Mouse (Mus musculus) neural tube, embryonic 15.5 days (tissue): ENCODE results near the gene Scn2b. TPM values are rescaled to one million over a fixed set of nuclear protein-coding genes. Genes with fewer than 3 reads are reported as not detected.

Source experiments
- ATAC-seq: fragments of 200-750 bp; cut with Nextera tagmentation; 2 replicates; pipeline ENCODE4 v1.8.0; 2017; ENCODE audit warnings: mild to moderate bottlenecking, moderate TSS enrichment, moderate library complexity; ENCODE audit not compliant: low FRiP score
- H3K27ac ChIP-seq: fragments of 300-500 bp; sonication (generic); replicated peaks from 2 replicates; pipeline ENCODE4 v1.5.1; 2015; ENCODE audit warnings: mild to moderate bottlenecking, inconsistent platforms
- H3K27me3 ChIP-seq: fragments of 300-500 bp; sonication (generic); replicated peaks from 2 replicates; pipeline ENCODE4 v1.6.1; 2015; ENCODE audit warnings: inconsistent platforms
- H3K36me3 ChIP-seq: fragments of 300-500 bp; sonication (generic); 2 replicates; pipeline ENCODE4 v1.6.1; 2015; ENCODE audit warnings: inconsistent platforms
- H3K4me1 ChIP-seq: fragments of 300-500 bp; sonication (generic); 2 replicates; pipeline ENCODE4 v1.6.1; 2015; ENCODE audit warnings: inconsistent platforms
- H3K4me2 ChIP-seq: fragments of 300-500 bp; sonication (generic); 2 replicates; pipeline ENCODE4 v1.6.1; 2015; ENCODE audit warnings: inconsistent platforms, mild to moderate bottlenecking, moderate library complexity
- H3K4me3 ChIP-seq: fragments of 300-500 bp; sonication (generic); replicated peaks from 2 replicates; pipeline ENCODE4 v1.5.1; 2015; ENCODE audit warnings: mild to moderate bottlenecking, inconsistent platforms
- H3K9ac ChIP-seq: fragments of 300-500 bp; sonication (generic); replicated peaks from 2 replicates; pipeline ENCODE4 v1.6.1; 2015; ENCODE audit warnings: mild to moderate bottlenecking, inconsistent platforms
- H3K9me3 ChIP-seq: fragments of 300-500 bp; sonication (generic); replicated peaks from 2 replicates; pipeline ENCODE4 v1.6.1; 2016; ENCODE audit warnings: inconsistent platforms
- WGBS: fragments of 180-500 bp; shearing (Covaris S2); methylation state at CpG from one replicate; pipeline ENCODE4 v1.1.7; 2015; ENCODE audit warnings: mixed read lengths; 5-methylcytosine and 5-hydroxymethylcytosine counted together
- polyA plus RNA-seq: library from polyadenylated mRNA; unstranded; fragments of >200 nt; fragmentation: Nextera tagmentation; extraction: Ambion mirVana; gene quantifications from 2 replicates; pipeline ENCODE4 v1.2.1, GENCODE M21; 2015

Scn2b gene
- polyA plus RNA-seq, 1 experiment from 2014 or later = 11.9 TPM

DNA sequence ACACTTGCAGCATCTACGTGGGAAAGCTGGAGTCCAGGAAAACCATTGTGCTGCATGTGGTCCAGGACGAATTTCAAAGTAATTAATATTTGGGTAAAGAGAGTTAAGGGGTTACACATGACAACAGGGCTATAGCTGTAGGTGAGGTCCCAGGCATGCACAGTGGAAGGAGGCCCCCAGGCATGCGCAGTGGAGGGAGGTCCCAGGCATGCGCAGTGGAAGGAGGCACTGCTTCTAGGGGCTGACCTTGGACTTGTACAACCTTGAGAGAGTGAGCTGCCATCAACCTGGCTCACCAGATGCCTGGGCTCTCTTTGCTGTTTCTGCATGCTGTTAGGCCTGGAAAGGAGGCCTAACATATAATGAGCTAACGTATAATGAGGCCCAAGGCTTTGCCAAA is 19.7 kb upstream of the Scn2b start:
- Histone ChIP-seq H3K4me1 (no peaks in the 10 kb centered on the region), H3K27me3 (no peaks in the 10 kb centered on the region), H3K36me3 (no peaks in the 10 kb centered on the region), H3K9ac (no peak overlapping the region), H3K27ac (no peak overlapping the region), H3K4me2 (no peak overlapping the region), H3K4me3 (no peak overlapping the region), H3K9me3 (no peaks in the 10 kb centered on the region)
- 84% methylated on average over 5 of the region's 5 CpGs for WGBS
- ATAC-seq = no peak

- ATAC-seq = no peak
- H3K36me3 ChIP-seq = no peaks in the 10 kb centered on the region
- H3K27me3 ChIP-seq = no peaks in the 10 kb centered on the region
- H3K4me3 ChIP-seq = no peak overlapping the region
- 65% methylated on average over 3 of the region's 3 CpGs for WGBS
- H3K27ac ChIP-seq = no peak overlapping the region
- no peaks in the 10 kb centered on the region for H3K4me1 ChIP-seq
- no peak overlapping the region for H3K4me2 ChIP-seq
- no peak overlapping the region for H3K9ac ChIP-seq
- no peaks in the 10 kb centered on the region for H3K9me3 ChIP-seq
Measured at GRCm38 (mm10) chr9:45098426-45098825, 19.2 kb upstream of the Scn2b start.

- no peak for ATAC-seq
- no peaks in the 10 kb centered on the region for H3K4me1 ChIP-seq
Measured at GRCm38 (mm10) chr9:45102528-45102927, 15.1 kb upstream of the Scn2b start.

DNA sequence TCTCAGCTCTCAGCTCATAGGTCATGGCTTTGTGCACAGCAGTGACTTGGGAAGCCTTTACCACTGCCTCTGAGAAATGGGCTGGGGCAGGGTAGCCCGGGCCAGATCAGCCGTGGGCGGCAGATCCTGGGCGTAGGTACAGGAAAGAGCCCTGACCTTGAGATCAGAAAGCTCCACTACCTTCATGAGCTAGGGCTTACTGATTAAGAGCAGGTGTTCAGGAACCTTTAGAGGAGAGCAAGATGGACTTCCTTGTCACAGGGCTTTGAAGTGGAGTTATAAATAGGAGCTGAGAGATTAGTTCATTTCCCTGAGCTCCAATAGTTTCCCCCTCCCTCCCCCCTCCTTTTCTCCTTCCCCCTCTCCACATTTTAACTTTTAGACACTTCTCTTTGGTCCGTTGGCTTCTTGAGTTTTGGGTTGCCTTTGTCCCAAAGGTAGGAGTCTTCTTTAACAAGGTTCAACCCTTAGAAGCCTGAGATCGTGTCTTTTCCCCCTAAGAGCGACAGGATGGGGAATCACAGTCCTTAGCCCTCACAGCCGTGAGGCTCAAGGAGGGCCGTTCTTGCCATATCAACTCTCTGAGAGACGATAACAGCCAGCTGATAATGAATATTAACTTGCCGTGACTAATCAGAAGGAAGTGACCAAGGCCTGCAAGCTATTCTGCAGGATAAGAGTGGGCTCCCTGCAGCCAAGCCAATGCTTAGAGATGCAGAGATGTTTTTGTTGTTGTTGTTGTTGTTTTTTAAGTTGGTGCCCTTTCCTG is 14.2 kb upstream of the Scn2b start:
- ATAC-seq = no peak
- Histone ChIP-seq H3K4me1 (no peaks in the 10 kb centered on the region), H3K27ac (no peak overlapping the region), H3K9me3 (no peaks in the 10 kb centered on the region), H3K27me3 (no peaks in the 10 kb centered on the region), H3K4me2 (no peak overlapping the region), H3K4me3 (no peak overlapping the region), H3K9ac (no peak overlapping the region), H3K36me3 (no peaks in the 10 kb centered on the region)
- WGBS = 75% methylated on average over 11 of the region's 11 CpGs

More at GRCm38 (mm10) chr9:45102528-45102927, 15.1 kb upstream of the Scn2b start:
- H3K27ac ChIP-seq = no peak overlapping the region
- H3K4me3 ChIP-seq = no peak overlapping the region
- H3K36me3 ChIP-seq = no peaks in the 10 kb centered on the region
- no peaks in the 10 kb centered on the region for H3K9me3 ChIP-seq
- H3K4me2 ChIP-seq = no peak overlapping the region
- H3K27me3 ChIP-seq = no peaks in the 10 kb centered on the region
- no peak overlapping the region for H3K9ac ChIP-seq
- 85% methylated on average over 1 of the region's 1 CpGs for WGBS

DNA sequence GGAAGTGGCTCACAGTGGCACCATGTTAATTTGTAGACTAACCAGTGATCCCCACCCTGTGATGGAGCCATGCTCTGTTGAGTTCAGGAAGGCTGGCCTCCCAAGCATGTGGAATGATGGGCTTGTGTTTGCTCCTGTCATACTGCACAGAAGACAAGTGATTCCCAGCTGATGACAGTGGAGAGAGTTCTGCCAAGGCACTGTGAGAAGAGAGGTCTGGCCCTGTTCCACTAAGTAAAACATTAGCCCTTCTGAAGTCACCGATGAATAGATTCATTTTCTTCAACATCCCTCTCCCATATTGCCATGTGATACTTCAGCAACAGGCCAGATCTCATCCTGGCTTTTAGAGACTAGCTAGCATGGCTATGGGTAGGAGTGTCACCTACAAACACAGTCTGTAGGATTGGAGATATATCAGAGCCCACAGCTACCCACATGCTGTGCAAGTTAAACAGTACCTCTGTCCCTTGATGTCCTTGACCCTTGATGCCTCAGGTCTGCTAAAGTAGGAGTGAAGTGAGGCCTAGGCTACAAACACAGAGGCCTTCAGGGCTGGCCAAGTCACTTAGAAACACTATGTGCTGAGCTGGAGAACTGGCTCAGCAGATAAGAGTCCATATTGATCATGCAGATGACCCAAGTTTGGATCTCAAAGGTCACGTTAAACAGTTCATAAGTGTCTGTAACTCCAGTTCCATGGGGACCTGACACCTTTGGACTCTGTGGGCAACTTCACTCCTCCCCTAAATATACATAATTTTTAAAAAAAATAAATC is 11.8 kb upstream of the Scn2b start:
- Histone ChIP-seq H3K4me1 (no peaks in the 10 kb centered on the region), H3K27ac (no peak overlapping the region), H3K9ac (no peak overlapping the region), H3K9me3 (no peaks in the 10 kb centered on the region), H3K4me3 (no peak overlapping the region), H3K27me3 (no peaks in the 10 kb centered on the region), H3K36me3 (no peaks in the 10 kb centered on the region), H3K4me2 (no peak overlapping the region)
- WGBS = 89% methylated on average over 2 of the region's 2 CpGs
- ATAC-seq = no peak

- H3K4me2 ChIP-seq = peak overlapping the region; percentile 76
- H3K27me3 ChIP-seq = 0 out of 2 replicates have a peak, but pooled peaks cover 5% of the 10 kb centered on the region
- H3K4me1 ChIP-seq = peaks cover 35% of the 10 kb centered on the region
- no peaks in the 10 kb centered on the region for H3K36me3 ChIP-seq
- peak overlapping the region; percentile 36; the same call in 1 of the 2 replicates for H3K9ac ChIP-seq
- peak; percentile 64; the same call in 1 of the 2 replicates for ATAC-seq
- peak overlapping the region; percentile 69 for H3K27ac ChIP-seq
- H3K9me3 ChIP-seq = no peaks in the 10 kb centered on the region
- H3K4me3 ChIP-seq = peak overlapping the region; percentile 47
- WGBS = 4% methylated on average over 14 of the region's 14 CpGs
Measured at GRCm38 (mm10) chr9:45115706-45116105, 1.9 kb upstream of the Scn2b start.

DNA sequence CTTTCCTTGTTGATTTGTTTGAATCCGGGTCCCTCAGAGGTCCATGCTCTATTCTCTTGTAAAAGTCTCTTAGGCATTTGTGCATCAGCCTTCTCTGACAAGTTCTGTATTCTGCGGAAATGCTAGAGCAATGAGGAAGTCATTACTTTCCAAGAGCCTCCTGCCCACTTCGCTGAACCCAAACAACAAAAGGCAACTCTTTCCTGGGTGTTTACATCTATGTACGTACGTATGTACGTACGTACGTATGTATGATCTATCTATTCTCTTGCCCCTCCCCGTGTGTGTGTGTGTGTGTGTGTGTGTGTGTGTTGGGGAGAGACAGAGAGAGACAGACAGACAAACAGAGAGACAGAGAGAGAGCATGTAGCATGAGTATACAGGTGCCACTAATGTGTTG is 763 bp upstream of the Scn2b start:
- no peaks in the 10 kb centered on the region for H3K9me3 ChIP-seq
- no peak overlapping the region for H3K4me2 ChIP-seq
- H3K4me3 ChIP-seq = no peak overlapping the region
- no peaks in the 10 kb centered on the region for H3K36me3 ChIP-seq
- no peak for ATAC-seq
- 0 out of 2 replicates have a peak, but pooled peaks cover 5% of the 10 kb centered on the region for H3K27me3 ChIP-seq
- WGBS = 67% methylated on average over 9 of the region's 9 CpGs
- H3K9ac ChIP-seq = no peak overlapping the region
- peaks cover 44% of the 10 kb centered on the region for H3K4me1 ChIP-seq
- H3K27ac ChIP-seq = no peak overlapping the region

GRCm38 (mm10) chr9:45118552-45118951 is 970 bp downstream of the Scn2b start:
- Histone ChIP-seq H3K9me3 (no peaks in the 10 kb centered on the region), H3K36me3 (no peaks in the 10 kb centered on the region), H3K4me3 (peak overlapping the region; percentile 72), H3K4me1 (peaks cover 54% of the 10 kb centered on the region), H3K27me3 (0 out of 2 replicates have a peak, but pooled peaks cover 5% of the 10 kb centered on the region), H3K27ac (peak overlapping the region; percentile 92; the same call in 1 of the 2 replicates), H3K4me2 (peak overlapping the region; percentile 76), H3K9ac (peak overlapping the region; percentile 80)
- WGBS = 28% methylated on average over 10 of the region's 10 CpGs
- ATAC-seq = no peak

DNA sequence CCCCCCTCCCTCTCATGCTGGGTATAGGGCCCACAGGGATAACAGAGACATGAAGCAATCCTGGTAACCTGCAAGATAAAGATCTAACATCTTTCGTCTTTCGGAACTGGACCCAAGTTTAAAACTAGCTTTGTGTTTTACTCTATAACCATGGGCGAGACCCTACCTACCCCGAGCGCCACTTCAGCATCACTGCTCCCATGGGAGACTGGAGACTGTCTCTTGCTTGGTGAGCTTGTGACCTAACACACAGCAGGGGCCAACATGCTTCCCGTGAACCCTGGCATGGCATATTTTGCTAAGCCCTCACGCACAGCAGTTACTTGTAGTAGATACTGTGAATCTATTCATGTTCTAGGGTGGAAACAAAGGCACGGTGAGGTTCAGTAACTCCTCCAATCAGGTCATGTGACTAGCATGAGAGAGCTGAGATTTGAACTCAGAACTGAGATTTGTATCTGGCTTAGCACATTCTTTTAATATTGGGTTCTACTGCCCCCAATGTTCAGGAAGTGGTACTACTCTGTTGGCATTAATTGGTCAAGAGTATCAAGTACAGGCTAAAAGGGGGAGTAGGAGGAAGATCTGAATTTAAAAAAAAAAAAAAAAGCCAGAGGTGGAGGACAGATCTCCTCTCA is 1.9 kb downstream of the Scn2b start:
- Histone ChIP-seq H3K27ac (no peak overlapping the region), H3K9me3 (no peaks in the 10 kb centered on the region), H3K4me1 (peaks cover 54% of the 10 kb centered on the region), H3K9ac (peak overlapping the region; percentile 80), H3K4me3 (peak overlapping the region; percentile 72), H3K4me2 (peak overlapping the region; percentile 76), H3K27me3 (0 out of 2 replicates have a peak, but pooled peaks cover 5% of the 10 kb centered on the region), H3K36me3 (no peaks in the 10 kb centered on the region)
- ATAC-seq = no peak
- 94% methylated on average over 8 of the region's 8 CpGs for WGBS

DNA sequence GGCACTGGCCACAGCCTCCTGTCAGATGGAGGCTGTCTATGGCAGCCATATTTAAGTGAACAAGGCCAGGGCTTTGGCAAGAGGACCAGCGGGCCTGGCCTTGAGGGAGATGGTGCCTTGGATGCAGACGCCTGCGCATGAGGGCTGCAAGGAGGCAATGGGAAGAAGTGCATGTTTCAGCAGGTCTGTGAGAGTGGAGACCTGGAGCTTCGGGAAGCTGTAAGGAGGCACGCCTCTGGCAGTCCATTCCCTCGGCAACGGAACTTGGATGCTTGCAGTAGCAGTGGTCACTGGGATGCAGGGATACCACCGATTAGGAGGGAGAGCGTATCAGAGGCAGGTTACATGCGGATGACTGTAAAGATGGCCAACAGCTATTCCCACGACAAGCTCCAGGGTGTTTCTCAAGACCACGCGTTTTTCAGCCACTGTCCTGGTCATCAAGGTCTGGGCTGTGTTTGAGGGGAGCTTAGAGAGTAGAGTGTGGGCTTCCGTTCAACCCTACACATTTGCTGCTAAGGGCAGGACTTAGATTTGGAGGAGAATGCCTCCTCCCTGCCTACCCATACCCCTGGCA is 2.5 kb downstream of the Scn2b start:
- H3K27me3 ChIP-seq = 0 out of 2 replicates have a peak, but pooled peaks cover 5% of the 10 kb centered on the region
- H3K9me3 ChIP-seq = no peaks in the 10 kb centered on the region
- H3K36me3 ChIP-seq = no peaks in the 10 kb centered on the region; the same call in 1 of the 2 replicates
- no peak overlapping the region for H3K4me3 ChIP-seq
- peak overlapping the region; percentile 17; the same call in 1 of the 2 replicates for H3K9ac ChIP-seq
- WGBS = 92% methylated on average over 14 of the region's 14 CpGs
- no peak overlapping the region for H3K27ac ChIP-seq
- H3K4me2 ChIP-seq = peak overlapping the region; percentile 76
- ATAC-seq = no peak
- H3K4me1 ChIP-seq = peaks cover 54% of the 10 kb centered on the region

DNA sequence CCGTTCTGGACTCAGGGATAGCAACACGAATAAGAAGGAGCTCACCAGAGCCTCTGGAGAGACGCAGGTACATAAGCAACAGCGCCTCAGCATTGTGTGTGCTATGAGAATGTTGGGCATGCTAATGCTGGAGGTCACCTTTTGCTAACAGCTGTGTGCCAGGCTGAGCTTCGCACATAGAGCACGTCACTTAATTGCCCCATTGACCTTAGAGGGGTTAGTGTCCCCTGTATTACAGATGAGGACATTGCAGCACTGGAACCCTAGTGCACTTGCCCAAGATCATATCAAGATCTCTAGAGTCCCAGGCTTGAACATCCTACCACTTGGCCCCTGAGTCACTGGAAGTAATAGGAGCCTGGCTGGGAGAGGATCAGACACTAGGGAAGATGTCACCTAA is 3.0 kb downstream of the Scn2b start:
- Histone ChIP-seq H3K4me2 (peak overlapping the region; percentile 76), H3K27ac (no peak overlapping the region), H3K9ac (no peak overlapping the region), H3K4me3 (no peak overlapping the region), H3K27me3 (0 out of 2 replicates have a peak, but pooled peaks cover 5% of the 10 kb centered on the region), H3K9me3 (no peaks in the 10 kb centered on the region), H3K4me1 (peaks cover 50% of the 10 kb centered on the region), H3K36me3 (peaks cover 5% of the 10 kb centered on the region)
- 88% methylated on average over 6 of the region's 6 CpGs for WGBS
- ATAC-seq = no peak
